Mouse (Mus musculus) brain, embryonic 14.5 days (tissue): ENCODE data around the gene 2310030G06Rik.

Source experiments
- CTCF ChIP-seq: fragments of 200-500 bp; IDR thresholded peaks from 2 replicates; pipeline ENCODE4 v1.5.1; 2012; ENCODE audit warnings: inconsistent platforms, mild to moderate bottlenecking, moderate library complexity, borderline replicate concordance; ENCODE audit not compliant: insufficient read depth, insufficient read length; ENCODE audit errors: extremely low read depth
- POLR2A ChIP-seq: fragments of 200-500 bp; IDR thresholded peaks from 2 replicates; pipeline ENCODE4 v1.6.1; 2012; ENCODE audit warnings: mild to moderate bottlenecking, inconsistent platforms, borderline replicate concordance; ENCODE audit not compliant: poor library complexity, insufficient read depth, insufficient read length, severe bottlenecking; ENCODE audit errors: extremely low read depth

GRCm38 (mm10) chr9:50774991-50775612 lies 28.8 kb upstream of the 2310030G06Rik start, which contains the start of the genes Alg9 and 1110032A03Rik:
- 0 out of 2 replicates have a peak, but pooled peaks have one; percentile 28 for TF ChIP-seq POLR2A
- no peak for TF ChIP-seq CTCF
